Mouse (Mus musculus) midbrain, embryonic 16.5 days (tissue): ENCODE measurements around the gene Nlgn2. TPM values are rescaled to one million over a fixed set of nuclear protein-coding genes. Genes with fewer than 3 reads are reported as not detected.

Experiments
- ATAC-seq: fragments of 200-750 bp; cut with Nextera tagmentation; 2 replicates; pipeline ENCODE4 v1.8.0; 2017; ENCODE audit warnings: moderate TSS enrichment
- H3K27ac ChIP-seq: fragments of 300-500 bp; sonication (generic); 2 replicates; pipeline ENCODE4 v1.5.1; 2014; ENCODE audit warnings: mild to moderate bottlenecking, low read length, mixed read lengths
- H3K27me3 ChIP-seq: fragments of 300-500 bp; sonication (generic); 2 replicates; pipeline ENCODE4 v1.6.1; 2014; ENCODE audit warnings: low read depth, low read length, mixed read lengths; ENCODE audit not compliant: control insufficient read depth, insufficient read depth
- H3K36me3 ChIP-seq: fragments of 300-500 bp; sonication (generic); 2 replicates; pipeline ENCODE4 v1.6.1; 2014; ENCODE audit warnings: mild to moderate bottlenecking, low read length, moderate library complexity, mixed read lengths; ENCODE audit not compliant: control insufficient read depth, insufficient read depth
- H3K4me1 ChIP-seq: fragments of 300-500 bp; sonication (generic); 2 replicates; pipeline ENCODE4 v1.6.1; 2014; ENCODE audit warnings: mild to moderate bottlenecking, low read length, mixed read lengths; ENCODE audit not compliant: control insufficient read depth, insufficient read depth
- H3K4me2 ChIP-seq: fragments of 300-500 bp; sonication (generic); 2 replicates; pipeline ENCODE4 v1.6.1; 2014; ENCODE audit warnings: mild to moderate bottlenecking, low read length, mixed read lengths
- H3K4me3 ChIP-seq: fragments of 300-500 bp; sonication (generic); 2 replicates; pipeline ENCODE4 v1.5.1; 2014; ENCODE audit warnings: low read depth, mild to moderate bottlenecking, low read length, moderate library complexity, mixed read lengths
- H3K9ac ChIP-seq: fragments of 300-500 bp; sonication (generic); 2 replicates; pipeline ENCODE4 v1.6.1; 2014; ENCODE audit warnings: low read depth, low read length, mixed read lengths
- H3K9me3 ChIP-seq: fragments of 300-500 bp; sonication (generic); replicated peaks from 2 replicates; pipeline ENCODE4 v1.6.1; 2014; ENCODE audit warnings: mild to moderate bottlenecking, low read length, mixed read lengths; ENCODE audit not compliant: control insufficient read depth, poor library complexity, severe bottlenecking
- WGBS: fragments of 180-500 bp; shearing (Covaris S2); extraction: QIAGEN DNeasy Blood & Tissue Kit; methylation state at CpG from one replicate; pipeline ENCODE4 v1.1.7; 2014; 5-methylcytosine and 5-hydroxymethylcytosine counted together
- polyA plus RNA-seq: library from polyadenylated mRNA; unstranded; fragments of >200 nt; fragmentation: Nextera tagmentation; extraction: Ambion mirVana; gene quantifications from 2 replicates; pipeline ENCODE4 v1.2.1, GENCODE M21; 2015

Gene Nlgn2
- polyA plus RNA-seq, 1 experiment from 2014 or later, result 21.5 TPM

DNA sequence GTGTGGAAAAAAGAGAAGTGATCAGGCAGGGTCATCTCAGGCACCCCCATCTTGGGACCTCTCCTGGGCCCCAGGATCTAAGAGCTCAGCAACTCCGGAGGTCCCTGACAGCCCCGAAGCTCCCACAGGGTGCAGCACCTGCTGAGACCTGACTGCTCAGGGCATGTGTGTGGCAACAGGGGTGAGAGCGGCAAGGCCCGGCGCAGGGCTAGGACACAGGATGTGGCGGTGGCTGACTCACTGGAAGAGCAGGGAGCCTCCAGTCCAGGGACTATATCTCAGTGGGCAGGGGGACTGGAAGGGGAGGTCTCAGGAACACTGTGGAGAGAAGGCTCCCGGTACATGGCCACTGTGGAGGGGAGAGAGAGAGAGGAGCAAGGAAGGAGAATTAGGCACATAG is 39.7 kb downstream of the Nlgn2 start:
- WGBS, result 76% methylated on average over 7 of the region's 7 CpGs
- Histone ChIP-seq H3K4me3 (no peak overlapping the region), H3K4me1 (peaks cover 25% of the 10 kb centered on the region)

DNA sequence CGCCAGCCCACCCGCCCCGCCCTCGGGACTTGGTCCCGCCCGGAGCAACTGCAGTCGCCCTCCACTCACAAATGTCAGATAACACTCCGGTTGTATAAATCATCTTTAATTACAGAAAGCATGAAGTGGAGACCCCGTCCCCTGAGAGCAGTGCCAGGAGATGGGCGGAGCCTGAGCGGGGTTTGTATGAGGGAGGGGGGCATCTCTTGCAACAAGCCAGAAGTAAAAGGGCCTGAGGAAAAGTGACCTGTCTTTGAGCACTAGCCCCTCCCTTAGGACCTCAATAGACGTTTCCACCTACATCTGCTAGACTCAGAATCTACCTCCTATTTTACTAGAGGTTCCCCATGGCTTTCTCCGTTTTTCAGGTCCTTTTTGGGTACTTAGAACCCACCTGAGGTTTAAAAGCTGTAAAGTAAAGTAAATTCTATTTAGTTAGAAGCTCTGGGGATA is 41.6 kb downstream of the Nlgn2 start:
- Histone ChIP-seq H3K4me3 (peak overlapping the region; percentile 36; the same call in 1 of the 2 replicates), H3K27ac (no peak overlapping the region), H3K27me3 (peaks cover 12% of the 10 kb centered on the region), H3K9ac (no peak overlapping the region), H3K36me3 (no peaks in the 10 kb centered on the region), H3K4me2 (peak overlapping the region; percentile 69), H3K4me1 (peaks cover 10% of the 10 kb centered on the region), H3K9me3 (no peaks in the 10 kb centered on the region)
- ATAC-seq, result no peak
- under 1% methylated on average over 13 of the region's 13 CpGs for WGBS

More for the DNA sequence above, 39.7 kb downstream of the Nlgn2 start:
- H3K27me3 ChIP-seq, result peaks cover 12% of the 10 kb centered on the region
- no peaks in the 10 kb centered on the region for H3K36me3 ChIP-seq
- H3K9ac ChIP-seq, result no peak overlapping the region
- no peak overlapping the region for H3K4me2 ChIP-seq
- no peak overlapping the region for H3K27ac ChIP-seq
- no peaks in the 10 kb centered on the region for H3K9me3 ChIP-seq
- no peak for ATAC-seq

DNA sequence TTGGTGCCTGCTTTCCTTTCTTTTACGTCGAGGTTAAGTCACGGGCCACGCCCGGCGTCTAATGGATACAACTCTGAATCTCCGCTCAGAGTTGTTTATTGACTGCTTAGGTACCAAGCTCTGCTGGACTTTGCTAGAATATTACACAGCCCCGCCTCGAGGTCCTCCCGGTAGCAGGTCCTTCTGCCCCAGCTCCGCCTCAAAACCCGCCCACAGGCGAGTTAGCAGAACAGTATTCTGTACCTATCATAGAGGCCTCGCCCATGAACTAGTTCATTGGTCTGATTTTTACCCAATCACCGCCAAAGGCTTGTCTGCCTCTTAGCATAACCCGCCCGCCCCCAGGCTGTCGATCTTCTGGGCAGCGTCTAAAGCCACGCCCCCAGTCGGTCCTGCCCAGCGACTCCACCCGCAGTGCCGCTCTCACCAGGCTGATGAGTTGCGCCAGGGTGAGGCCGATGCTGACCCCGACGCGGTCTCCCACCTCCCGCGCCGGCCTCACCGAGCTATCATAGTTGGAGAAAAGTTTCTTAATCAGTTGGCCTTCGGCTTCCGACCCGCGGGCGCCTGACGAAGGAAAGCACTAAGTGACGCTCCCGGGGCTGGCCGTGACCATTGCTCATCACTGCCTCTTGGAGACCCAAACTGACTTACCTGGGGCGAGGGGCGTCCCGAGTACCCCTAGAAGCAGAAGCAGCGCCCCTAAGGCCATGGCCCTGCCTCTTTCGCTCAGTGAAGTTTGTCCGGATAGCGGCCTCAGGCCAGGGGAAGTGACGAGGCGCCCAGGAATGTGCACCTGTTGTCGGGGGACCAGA is 42.2 kb downstream of the Nlgn2 start, which contains the start of gene Chrnb1:
TSS of gene Chrnb1 (minus strand) at position 776 of the 815 bp plus-strand sequence.
- H3K27ac ChIP-seq, result no peak within 1 kb of the TSS
- H3K4me2 ChIP-seq, result peak within 1 kb of the TSS; percentile 69
- H3K36me3 ChIP-seq, result no peaks in the 10 kb centered on the region
- H3K9me3 ChIP-seq, result no peaks in the 10 kb centered on the region
- H3K4me3 ChIP-seq, result peak within 1 kb of the TSS; percentile 36
- H3K9ac ChIP-seq, result peak within 1 kb of the TSS; percentile 39; the same call in 1 of the 2 replicates
- WGBS, result 2% methylated on average over 52 of the region's 52 CpGs
- ATAC-seq, result peak; percentile 90
- H3K4me1 ChIP-seq, result peaks cover 10% of the 10 kb centered on the region
- H3K27me3 ChIP-seq, result peaks cover 12% of the 10 kb centered on the region

DNA sequence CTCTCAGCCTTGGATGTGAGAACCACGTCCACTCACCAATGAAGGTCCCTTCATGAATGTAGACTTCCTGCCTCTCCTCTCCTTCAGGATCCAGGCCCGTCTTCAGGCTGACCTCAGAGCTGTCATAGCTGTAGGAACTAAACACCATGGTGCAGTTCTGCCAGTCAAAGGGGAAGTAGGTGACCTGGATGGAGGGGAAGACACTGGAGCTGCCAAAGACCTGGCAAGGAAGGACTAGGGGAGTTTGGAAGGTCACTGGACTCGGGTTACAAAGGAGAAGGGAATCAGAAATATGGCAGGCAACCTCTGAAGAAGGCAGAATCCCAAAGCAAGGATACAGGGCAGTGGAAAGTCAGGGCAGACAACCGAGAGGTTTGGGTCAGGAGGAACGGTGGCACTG is 44.2 kb downstream of the Nlgn2 start:
- Histone ChIP-seq H3K4me3 (no peak overlapping the region), H3K27ac (no peak overlapping the region), H3K27me3 (peaks cover 12% of the 10 kb centered on the region), H3K9me3 (no peaks in the 10 kb centered on the region), H3K4me2 (no peak overlapping the region), H3K4me1 (no peaks in the 10 kb centered on the region; the same call in 1 of the 2 replicates), H3K9ac (no peak overlapping the region), H3K36me3 (no peaks in the 10 kb centered on the region)
- ATAC-seq, result no peak
- WGBS, result 62% methylated on average over 5 of the region's 5 CpGs

DNA sequence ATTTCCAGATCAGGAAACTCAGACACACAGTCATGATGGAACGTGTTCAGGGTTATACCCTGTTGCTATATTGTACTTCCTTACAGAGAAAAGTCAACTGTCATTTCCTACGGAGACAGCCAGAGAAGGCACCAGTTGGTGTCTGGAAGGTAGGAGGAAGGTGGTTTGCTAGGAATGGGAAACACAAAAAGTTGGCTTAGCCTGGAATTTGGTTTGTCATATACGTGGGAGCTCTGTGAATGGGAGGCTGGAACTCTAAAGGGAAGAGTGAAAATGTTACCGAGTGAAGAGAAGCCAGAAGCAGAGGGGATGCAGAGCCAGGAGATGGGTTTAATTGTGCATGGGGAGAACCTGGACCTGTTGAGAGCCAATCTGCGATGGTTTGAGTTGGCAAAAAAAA is 46.2 kb downstream of the Nlgn2 start:
- Histone ChIP-seq H3K9me3 (no peaks in the 10 kb centered on the region), H3K27me3 (peaks cover 11% of the 10 kb centered on the region), H3K4me3 (no peak overlapping the region), H3K9ac (no peak overlapping the region), H3K4me1 (no peaks in the 10 kb centered on the region; the same call in 1 of the 2 replicates), H3K27ac (no peak overlapping the region), H3K4me2 (no peak overlapping the region), H3K36me3 (no peaks in the 10 kb centered on the region)
- ATAC-seq, result no peak
- 76% methylated on average over 5 of the region's 5 CpGs for WGBS

DNA sequence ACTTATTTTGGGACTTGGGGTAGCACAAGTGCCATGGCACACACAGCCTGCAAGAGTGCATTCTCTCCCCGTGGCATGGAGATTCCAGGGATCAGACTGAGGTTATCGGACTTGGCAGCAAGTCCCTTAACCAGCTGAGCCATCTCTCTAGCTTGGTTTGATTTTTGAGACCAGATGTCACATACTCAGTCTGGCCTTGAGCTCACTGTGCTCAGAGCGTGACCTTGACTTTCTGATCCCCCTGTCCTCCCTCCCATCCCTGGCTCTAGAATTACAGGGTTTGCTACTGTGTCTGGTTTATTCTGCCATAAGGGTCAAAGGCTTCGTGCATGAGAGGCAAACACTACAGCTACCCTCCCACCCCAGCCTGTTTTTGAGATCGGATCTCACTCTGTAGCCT is 48.2 kb downstream of the Nlgn2 start:
- Histone ChIP-seq H3K4me2 (no peak overlapping the region), H3K27ac (no peak overlapping the region), H3K4me3 (no peak overlapping the region), H3K4me1 (no peaks in the 10 kb centered on the region), H3K9ac (no peak overlapping the region), H3K36me3 (no peaks in the 10 kb centered on the region), H3K9me3 (no peaks in the 10 kb centered on the region), H3K27me3 (peaks cover 8% of the 10 kb centered on the region)
- no peak for ATAC-seq
- WGBS, result 68% methylated on average over 5 of the region's 5 CpGs

DNA sequence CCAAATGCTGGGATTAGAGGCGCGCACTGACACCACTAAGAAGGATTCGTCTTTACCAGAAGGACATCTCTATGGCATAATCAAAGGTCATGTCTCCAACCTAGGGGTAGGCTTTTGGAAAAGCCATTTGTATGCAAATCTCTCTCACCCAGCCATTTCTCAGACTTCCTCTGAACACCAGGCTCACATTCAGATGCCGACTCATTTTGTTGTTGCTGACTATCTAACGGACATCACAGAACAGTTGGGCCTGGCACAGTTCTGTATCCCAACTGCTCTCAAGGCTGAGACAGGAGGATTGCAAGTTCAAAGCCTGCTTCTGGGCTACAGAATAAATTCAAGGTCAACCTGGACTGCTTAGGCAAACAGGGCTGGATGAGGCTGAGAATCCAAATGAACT is 50.3 kb downstream of the Nlgn2 start:
- H3K4me1 ChIP-seq, result no peaks in the 10 kb centered on the region
- H3K27ac ChIP-seq, result no peak overlapping the region
- H3K9ac ChIP-seq, result no peak overlapping the region
- no peak overlapping the region for H3K4me3 ChIP-seq
- 77% methylated on average over 5 of the region's 5 CpGs for WGBS
- no peak for ATAC-seq
- no peaks in the 10 kb centered on the region for H3K9me3 ChIP-seq
- no peak overlapping the region for H3K4me2 ChIP-seq
- no peaks in the 10 kb centered on the region for H3K27me3 ChIP-seq
- no peaks in the 10 kb centered on the region for H3K36me3 ChIP-seq

DNA sequence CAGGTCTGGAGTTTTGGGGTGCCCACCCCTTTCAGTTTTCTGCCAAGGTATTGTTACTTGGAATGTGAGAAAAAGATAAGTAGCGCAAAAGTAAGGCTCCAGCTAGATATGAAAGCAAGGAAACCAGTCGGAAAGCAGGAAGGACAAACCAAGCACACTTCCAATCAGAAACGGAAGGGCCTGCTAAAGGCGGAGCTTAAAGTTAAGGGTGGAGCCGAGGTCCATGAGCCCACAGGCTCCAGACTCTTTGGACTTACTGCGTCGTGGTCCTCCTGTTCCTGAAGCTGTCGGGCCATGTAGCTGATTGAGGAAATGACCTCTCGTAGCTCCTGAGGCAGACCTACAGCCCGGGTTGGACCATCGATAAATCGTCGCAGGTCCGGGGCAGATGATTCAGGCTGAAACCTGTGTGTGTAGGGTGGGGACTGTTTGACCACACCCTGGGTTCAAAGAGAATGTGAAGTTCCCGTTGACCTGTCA is 52.8 kb downstream of the Nlgn2 start:
- Histone ChIP-seq H3K4me2 (no peak overlapping the region), H3K9me3 (no peaks in the 10 kb centered on the region), H3K27ac (no peak overlapping the region), H3K9ac (no peak overlapping the region), H3K4me3 (no peak overlapping the region), H3K4me1 (no peaks in the 10 kb centered on the region), H3K27me3 (no peaks in the 10 kb centered on the region), H3K36me3 (no peaks in the 10 kb centered on the region)
- WGBS, result 46% methylated on average over 15 of the region's 15 CpGs
- no peak for ATAC-seq

DNA sequence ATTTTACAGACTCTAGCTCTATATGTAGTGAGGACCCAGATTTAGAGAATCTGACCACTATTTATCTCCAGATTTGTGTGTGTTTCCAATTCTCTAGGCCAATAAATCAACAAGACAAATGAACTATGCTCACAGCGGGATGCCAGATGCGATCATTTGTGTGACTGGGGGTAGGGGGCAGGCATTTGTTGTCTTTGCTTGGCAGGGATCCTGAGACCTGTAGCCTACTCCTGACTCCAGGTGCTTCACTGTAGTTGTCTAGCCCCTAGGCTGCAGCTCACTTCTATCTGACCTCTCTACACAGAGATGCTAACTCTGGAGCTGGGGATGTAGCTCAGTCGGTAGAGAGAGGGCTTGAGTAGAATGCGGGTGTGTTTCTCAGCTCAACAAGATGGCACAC is 55.8 kb downstream of the Nlgn2 start:
- 0 out of 2 replicates have a peak, but pooled peaks cover 4% of the 10 kb centered on the region for H3K36me3 ChIP-seq
- no peak overlapping the region for H3K4me3 ChIP-seq
- no peak overlapping the region for H3K4me2 ChIP-seq
- no peak for ATAC-seq
- WGBS, result 42% methylated on average over 4 of the region's 4 CpGs
- H3K27me3 ChIP-seq, result no peaks in the 10 kb centered on the region
- H3K27ac ChIP-seq, result no peak overlapping the region
- H3K9ac ChIP-seq, result no peak overlapping the region
- no peaks in the 10 kb centered on the region for H3K4me1 ChIP-seq
- no peaks in the 10 kb centered on the region for H3K9me3 ChIP-seq
